Mouse (Mus musculus): ENCODE measurements around the gene Echs1.

- TF ChIP-seq CTCF (IDR thresholded peaks at IDR 0.05; ENCODE audit: low read depth) (no peak), EP300 (optimal IDR thresholded peaks at IDR 0.05) (no peak)
Observed at GRCm38 (mm10) chr7:140144550-140144949, 28.3 kb upstream of the Echs1 start.

Measured in stomach, postnatal 0 days (tissue).